ENCODE assay signal across 12 mouse cellular contexts in the genomic region with DNA sequence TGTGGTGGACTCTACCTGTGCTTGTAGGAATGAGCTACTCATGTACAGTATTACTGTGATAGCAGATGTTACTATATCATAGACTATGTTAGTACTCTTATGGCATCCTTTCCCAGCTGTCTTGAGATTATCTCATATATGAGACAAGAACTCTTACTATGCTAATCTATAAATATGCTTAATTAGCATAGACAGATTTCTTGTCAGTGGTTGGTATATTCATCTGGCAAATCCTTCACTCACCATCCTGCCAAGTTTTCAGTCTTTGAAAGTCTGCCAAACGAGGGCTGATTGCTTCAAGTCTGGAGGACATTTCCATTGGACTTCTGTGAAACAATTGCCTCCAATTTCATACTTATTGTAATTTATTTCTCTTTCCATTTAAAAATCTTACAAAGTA.
DNase-seq lines count a peak whose midpoint lies in the region; ATAC-seq and TF ChIP-seq lines count a peak whose summit lies in the region.
"Had no signal": no experiment of that assay in that cellular context is flagged by ENCODE, and none has a peak within 500 bp of the region (broad histone marks: within the 10 kb centered on the region; RNA-seq: fewer than 3 reads in every experiment).

No protein-coding gene starts in this region.

- H3K9me3 ChIP-seq in hindbrain, postnatal 0 days (ENCODE audit: low read length) = no peaks in the 10 kb centered on the region
- no peaks in the 10 kb centered on the region for H3K9me3 ChIP-seq in hindbrain, embryonic 11.5 days (ENCODE audit: control insufficient read depth, low read length)
- H3K9me3 ChIP-seq: liver, embryonic 15.5 days had no signal

- H3K9ac ChIP-seq in hindbrain, postnatal 0 days (replicated peaks; ENCODE audit: low read length) = no peak overlapping the region
- H3K9ac ChIP-seq in hindbrain, embryonic 11.5 days (ENCODE audit: low read depth, low read length) = no peak overlapping the region
- H3K9ac ChIP-seq: liver, embryonic 15.5 days had no signal

- peak; percentile 70 for ATAC-seq in hindbrain, postnatal 0 days
- no peak for ATAC-seq in hindbrain, embryonic 11.5 days (ENCODE audit: low FRiP score)
- no peak for ATAC-seq in CD4-positive, CD25-positive, alpha-beta regulatory T cell, adult 4 months
- ATAC-seq: activated CD4-positive, CD25-positive, alpha-beta regulatory T cell, adult 4 months had no signal

- 34% methylated on average over 1 of the region's 1 CpGs for WGBS in hindbrain, postnatal 0 days
- 78% methylated on average over 1 of the region's 1 CpGs for WGBS in hindbrain, embryonic 11.5 days
- 75% methylated on average over 1 of the region's 1 CpGs for WGBS in kidney, adult 2 months

- H3K4me3 ChIP-seq in hindbrain, postnatal 0 days (ENCODE audit: low read length) = no peak overlapping the region
- no peak overlapping the region for H3K4me3 ChIP-seq in hindbrain, embryonic 11.5 days (ENCODE audit: low read depth, low read length)
- no peak overlapping the region for H3K4me3 ChIP-seq in kidney, adult 2 months (ENCODE audit: insufficient read depth, low read depth, low read length)
- H3K4me3 ChIP-seq: liver, embryonic 15.5 days had no signal

- DNase-seq in hindbrain, postnatal 0 days (ENCODE audit: low spot score) = peak; percentile 84
- no peak for DNase-seq in hindbrain, embryonic 11.5 days (ENCODE audit: low spot score)
- DNase-seq in cerebellum, adult 9-11 months = peak; percentile 78
- DNase-seq in layer of hippocampus, adult 8-10 months (ENCODE audit: low spot score in 2 of 2) = peak; percentile 49 to 61
- peak; percentile 11 for DNase-seq in right cerebral cortex, postnatal 14 days
- DNase-seq in kidney, adult 18-20 months = no peak
- DNase-seq in kidney, adult 2 months = no peak
- DNase-seq: kidney, adult 8-10 months; retina, postnatal 1 day had no signal

- no peak overlapping the region for H3K4me2 ChIP-seq in hindbrain, postnatal 0 days (ENCODE audit: low read depth, low read length)
- no peak overlapping the region for H3K4me2 ChIP-seq in hindbrain, embryonic 11.5 days (replicated peaks; ENCODE audit: low read depth, low read length)
- H3K4me2 ChIP-seq: liver, embryonic 15.5 days had no signal

- no peak overlapping the region for H3K27ac ChIP-seq in hindbrain, postnatal 0 days
- H3K27ac ChIP-seq in hindbrain, embryonic 11.5 days (ENCODE audit: low read depth, low read length) = no peak overlapping the region
- H3K27ac ChIP-seq in kidney, adult 2 months (ENCODE audit: insufficient read depth, low read depth, low read length) = no peak overlapping the region
- H3K27ac ChIP-seq: liver, embryonic 15.5 days had no signal

- no peak for TF ChIP-seq CTCF in hindbrain, postnatal 0 days (IDR thresholded peaks at IDR 0.05; ENCODE audit: low read depth)
- no peak for TF ChIP-seq CTCF in kidney, adult 2 months (conservative IDR thresholded peaks at IDR 0.05; ENCODE audit: insufficient read depth, insufficient read length, low read depth, low read length)

- no peaks in the 10 kb centered on the region for H3K36me3 ChIP-seq in hindbrain, postnatal 0 days (ENCODE audit: insufficient read depth, low read length)
- no peaks in the 10 kb centered on the region for H3K36me3 ChIP-seq in hindbrain, embryonic 11.5 days (ENCODE audit: control insufficient read depth, insufficient read depth, low read length)
- H3K36me3 ChIP-seq in kidney, adult 2 months (ENCODE audit: control insufficient read depth, insufficient read depth, low read length) = no peaks in the 10 kb centered on the region
- H3K36me3 ChIP-seq: liver, embryonic 15.5 days had no signal

- H3K4me1 ChIP-seq in hindbrain, postnatal 0 days (ENCODE audit: insufficient read depth, low read length) = no peaks in the 10 kb centered on the region
- H3K4me1 ChIP-seq in hindbrain, embryonic 11.5 days (replicated peaks; ENCODE audit: control insufficient read depth, insufficient read depth, low read length) = no peaks in the 10 kb centered on the region
- H3K4me1 ChIP-seq in kidney, adult 2 months (ENCODE audit: control insufficient read depth, insufficient read depth, low read length) = no peaks in the 10 kb centered on the region
- H3K4me1 ChIP-seq: liver, embryonic 15.5 days had no signal

- no peak for TF ChIP-seq POLR2A in kidney, adult 2 months (IDR thresholded peaks at IDR 0.05; ENCODE audit: low read depth, low read length)

- no peaks in the 10 kb centered on the region for H3K27me3 ChIP-seq in hindbrain, postnatal 0 days (ENCODE audit: insufficient read depth, low read length)
- no peaks in the 10 kb centered on the region for H3K27me3 ChIP-seq in hindbrain, embryonic 11.5 days (ENCODE audit: control insufficient read depth, insufficient read depth, low read length)
- no peaks in the 10 kb centered on the region for H3K27me3 ChIP-seq in kidney, adult 2 months (replicated peaks; ENCODE audit: control insufficient read depth, insufficient read depth, low read length)
- H3K27me3 ChIP-seq: liver, embryonic 15.5 days had no signal

Comparison
In these comparisons a context has a peak if more than half of its experiments do, and no peak if none do; other contexts are left out.
1. DNase-seq: peak in hindbrain, postnatal 0 days (single experiment), cerebellum, adult 9-11 months (single experiment), layer of hippocampus, adult 8-10 months (2 of 2) and right cerebral cortex, postnatal 14 days (single experiment); none in hindbrain, embryonic 11.5 days (single experiment), kidney, adult 18-20 months (single experiment) and kidney, adult 2 months (single experiment).